Mouse (Mus musculus) splenic B cell, adult 2 months (primary cell): ENCODE measurements at regions not wholly inside any gene's neighbourhood (a gene's known extent, or its start where the extent isn't known, plus 50 kb on each side); places are given as distances from the start of the nearest gene placed in this dataset.

Experiments used
- DNase-seq: peaks from one replicate; pipeline ENCODE4 v3.0.0-alpha.2; 2011; ENCODE audit warnings: low read depth, low spot score
- H3K27me3 ChIP-seq: 2 replicates; pipeline ENCODE4 v1.6.1; 2012; ENCODE audit warnings: mild to moderate bottlenecking, low read length, moderate library complexity, mixed read lengths; ENCODE audit not compliant: control insufficient read depth, poor library complexity, insufficient read depth, severe bottlenecking
- H3K36me3 ChIP-seq: 2 replicates; pipeline ENCODE4 v1.6.1; 2012; ENCODE audit warnings: mild to moderate bottlenecking, low read length, moderate library complexity, mixed read lengths; ENCODE audit not compliant: control insufficient read depth, poor library complexity, insufficient read depth, severe bottlenecking

GRCm38 (mm10) chr6:31116365-31116764, 157.5 kb upstream of the Klf14 start:
- H3K27me3 ChIP-seq, result no peaks in the 10 kb centered on the region
- DNase-seq, result peak; percentile 55
- peaks cover 4% of the 10 kb centered on the region for H3K36me3 ChIP-seq

GRCm38 (mm10) chr6:31117666-31118065, 158.8 kb upstream of the Klf14 start:
- Histone ChIP-seq H3K27me3 (no peaks in the 10 kb centered on the region), H3K36me3 (peaks cover 4% of the 10 kb centered on the region)
- DNase-seq, result no peak

GRCm38 (mm10) chr6:31121008-31121407, 162.1 kb upstream of the Klf14 start:
- Histone ChIP-seq H3K27me3 (no peaks in the 10 kb centered on the region), H3K36me3 (peaks cover 4% of the 10 kb centered on the region)
- DNase-seq, result peak; percentile 24

GRCm38 (mm10) chr6:31122895-31123294, 164.0 kb upstream of the Klf14 start:
- H3K36me3 ChIP-seq, result peaks cover 4% of the 10 kb centered on the region
- no peaks in the 10 kb centered on the region for H3K27me3 ChIP-seq
- DNase-seq, result peak; percentile 25

- peak; percentile 34 for DNase-seq
- Histone ChIP-seq H3K36me3 (peaks cover 2% of the 10 kb centered on the region), H3K27me3 (no peaks in the 10 kb centered on the region)
Measured at GRCm38 (mm10) chr6:31123342-31123990, 164.6 kb upstream of the Klf14 start.

GRCm38 (mm10) chr6:31124076-31124475, 165.2 kb upstream of the Klf14 start:
- DNase-seq, result no peak

GRCm38 (mm10) chr6:31124872-31125271, 166.0 kb upstream of the Klf14 start:
- Histone ChIP-seq H3K36me3 (no peaks in the 10 kb centered on the region; the same call in none of the 2 replicates), H3K27me3 (no peaks in the 10 kb centered on the region)
- DNase-seq, result peak; percentile 25

More at GRCm38 (mm10) chr6:31124076-31124475, 165.2 kb upstream of the Klf14 start:
- Histone ChIP-seq H3K36me3 (no peaks in the 10 kb centered on the region; the same call in none of the 2 replicates), H3K27me3 (no peaks in the 10 kb centered on the region)

GRCm38 (mm10) chr6:31125328-31126118, 166.6 kb upstream of the Klf14 start:
- H3K36me3 ChIP-seq, result no peaks in the 10 kb centered on the region; the same call in 1 of the 2 replicates
- no peaks in the 10 kb centered on the region for H3K27me3 ChIP-seq
- peak; percentile 76 for DNase-seq

- Histone ChIP-seq H3K27me3 (no peaks in the 10 kb centered on the region), H3K36me3 (no peaks in the 10 kb centered on the region; the same call in 1 of the 2 replicates)
- peak; percentile 82 for DNase-seq
Measured at GRCm38 (mm10) chr6:31126131-31126871, 167.4 kb upstream of the Klf14 start.

GRCm38 (mm10) chr6:31129170-31129569, 170.3 kb upstream of the Klf14 start:
- DNase-seq, result no peak
- H3K36me3 ChIP-seq, result no peaks in the 10 kb centered on the region
- H3K27me3 ChIP-seq, result no peaks in the 10 kb centered on the region

- H3K27me3 ChIP-seq, result no peaks in the 10 kb centered on the region
- DNase-seq, result peak; percentile 27
- no peaks in the 10 kb centered on the region for H3K36me3 ChIP-seq
Measured at GRCm38 (mm10) chr6:31129987-31130386, 171.1 kb upstream of the Klf14 start.

- no peak for DNase-seq
- no peaks in the 10 kb centered on the region for H3K36me3 ChIP-seq
- no peaks in the 10 kb centered on the region for H3K27me3 ChIP-seq
Measured at GRCm38 (mm10) chr6:31130522-31130921, 171.6 kb upstream of the Klf14 start.

- H3K27me3 ChIP-seq, result no peaks in the 10 kb centered on the region
- DNase-seq, result no peak
- no peaks in the 10 kb centered on the region for H3K36me3 ChIP-seq
Measured at GRCm38 (mm10) chr6:31131716-31132115, 172.8 kb upstream of the Klf14 start.

GRCm38 (mm10) chr6:31132396-31133190, 173.7 kb upstream of the Klf14 start:
- 0 out of 2 replicates have a peak, but pooled peaks cover 3% of the 10 kb centered on the region for H3K36me3 ChIP-seq
- no peaks in the 10 kb centered on the region for H3K27me3 ChIP-seq
- DNase-seq, result no peak
